Mouse (Mus musculus) cerebellum, postnatal 14 days (tissue): ENCODE results near the gene Fam129b.

Source experiments
- DNase-seq, 2 experiments: peaks; one replicate each; pipeline ENCODE4 v3.0.0; 2021; ENCODE audit warnings: mixed read lengths in 2 of 2

Fam129b gene

DNA sequence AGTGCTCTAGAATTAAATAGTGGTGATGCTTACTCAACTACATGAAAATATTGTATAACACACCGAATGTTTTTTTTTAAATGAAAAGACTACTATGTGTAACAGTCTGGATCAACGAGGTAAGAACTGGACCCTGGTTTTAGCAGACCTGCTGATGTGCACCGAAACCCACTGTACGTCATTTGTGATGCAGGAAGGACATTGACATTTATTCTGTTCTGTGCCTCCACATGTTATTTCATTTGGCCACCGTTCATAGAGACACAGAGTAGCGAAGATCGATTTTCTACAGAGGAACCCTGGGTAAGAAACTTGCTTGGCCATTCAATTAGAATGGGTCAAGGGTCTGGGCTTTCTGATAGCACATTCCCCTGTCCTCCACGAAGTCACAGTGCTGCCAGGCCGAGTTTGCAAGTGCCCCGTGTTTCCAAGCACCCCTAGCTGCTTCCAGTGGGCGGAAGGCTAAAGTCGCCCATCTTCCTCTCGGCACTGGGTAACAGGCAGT lies 90.3 kb downstream of the Fam129b start:
- no peak for DNase-seq

DNA sequence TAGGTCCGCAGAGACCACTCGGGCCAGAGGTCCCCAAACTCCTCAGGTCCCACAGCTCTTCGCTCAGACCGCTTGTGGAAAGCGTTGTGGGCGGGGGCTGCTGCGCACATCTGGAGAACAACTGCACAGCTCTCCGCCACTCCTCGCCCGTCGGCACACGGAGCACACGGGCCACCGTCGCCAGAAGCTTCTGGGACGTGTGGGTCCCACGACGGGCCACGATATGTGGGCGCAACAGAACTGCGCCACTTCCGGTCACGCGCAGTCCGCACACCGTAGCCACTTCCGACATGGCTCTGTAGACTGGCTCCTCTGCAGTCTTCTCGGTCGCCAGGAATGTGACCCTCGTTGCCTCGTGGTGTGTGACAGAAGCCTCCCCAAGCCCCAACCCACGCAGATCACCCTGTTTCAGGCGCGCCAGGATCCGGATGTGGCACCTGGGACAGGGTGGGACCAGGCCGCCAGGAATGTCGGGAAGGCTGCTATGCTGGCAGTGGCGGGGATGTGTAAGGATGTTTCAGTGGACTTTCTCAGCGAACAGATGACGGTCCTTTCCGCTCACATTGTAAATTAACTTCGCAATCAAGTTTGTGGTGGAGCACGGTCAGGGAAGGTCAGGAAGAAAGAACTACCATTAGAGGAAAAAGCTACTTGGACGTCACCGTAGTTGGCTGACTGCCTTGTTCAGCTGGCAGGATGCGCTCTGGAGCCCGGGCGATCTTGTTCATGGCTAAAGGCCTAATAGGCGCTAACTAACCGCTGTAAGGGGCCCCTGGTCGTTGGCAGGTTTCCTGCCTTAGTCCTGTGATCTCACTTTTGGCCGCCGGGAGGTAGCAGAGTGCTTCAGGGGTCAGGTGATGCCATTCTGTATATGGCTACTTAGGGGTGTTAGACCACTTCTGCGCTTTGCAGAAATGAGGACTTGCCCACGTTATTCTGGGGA lies 91.0 kb downstream of the Fam129b start:
- peak; percentile 89 to 92 for DNase-seq

DNA sequence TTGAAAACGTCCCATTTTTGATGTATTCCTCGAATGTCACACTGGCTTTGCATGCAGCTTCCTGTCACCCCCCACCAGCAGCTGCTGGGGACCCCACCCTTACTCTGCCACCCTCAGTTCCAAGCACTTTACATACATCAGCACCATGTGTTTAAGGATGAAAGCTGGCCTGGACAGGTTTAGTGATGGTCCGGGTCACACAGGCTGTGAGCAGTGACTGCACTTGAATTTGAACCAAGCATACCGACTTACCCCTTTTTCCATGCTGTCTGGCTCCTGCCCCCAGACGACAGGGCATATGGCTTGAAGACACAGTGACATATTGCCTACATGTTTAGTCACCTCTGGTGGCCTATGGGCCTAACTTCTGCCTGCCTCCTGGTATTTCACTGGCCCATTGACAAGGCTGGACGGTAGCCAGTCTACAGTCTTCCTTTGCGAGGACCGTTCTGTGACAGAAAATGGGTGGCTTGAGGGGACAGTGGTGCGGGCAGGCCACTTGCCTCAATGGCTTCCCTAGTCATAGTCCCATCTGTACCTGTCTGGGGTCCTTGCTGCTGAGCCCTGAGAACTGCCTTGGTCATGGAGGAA lies 92.2 kb downstream of the Fam129b start:
- DNase-seq: peak in 1 of 2 experiments; percentile 63

DNA sequence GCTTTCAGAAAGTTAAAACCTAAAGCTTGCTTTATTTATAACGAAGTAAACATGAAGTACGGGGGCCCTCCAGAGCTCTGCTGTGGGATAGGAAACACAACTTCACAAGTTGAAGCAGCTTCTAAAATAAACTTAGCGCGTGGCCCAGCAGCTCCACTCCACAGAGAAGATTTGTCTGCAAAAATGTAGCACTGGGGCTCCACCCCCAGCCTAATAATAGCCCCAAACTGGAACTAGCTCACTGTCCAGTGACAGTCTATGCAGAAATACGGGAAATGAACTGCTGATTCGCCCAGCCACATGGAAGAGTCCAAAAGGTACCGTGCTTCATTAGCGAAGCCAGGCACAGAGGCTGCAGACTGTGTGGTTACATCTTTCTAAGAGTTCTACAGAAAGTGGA lies 93.4 kb downstream of the Fam129b start:
- no peak for DNase-seq

DNA sequence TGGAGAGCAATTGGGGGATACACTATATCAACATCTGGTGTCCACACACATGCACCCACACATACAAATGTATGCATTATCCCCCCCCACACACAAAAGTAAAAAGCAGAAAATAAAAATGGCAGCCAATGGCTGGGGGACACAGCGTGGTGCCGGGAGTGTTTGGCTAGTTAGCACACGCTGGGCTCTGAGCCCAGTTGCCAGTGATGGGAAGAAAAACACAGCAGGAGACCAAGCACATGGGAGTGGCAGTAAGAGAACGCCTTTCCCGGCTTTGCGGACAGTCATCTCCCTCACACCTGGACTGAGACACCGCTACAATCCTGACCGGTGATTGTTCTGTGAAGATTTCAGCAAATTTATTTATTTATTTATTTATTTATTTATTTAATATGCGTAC lies 95.3 kb downstream of the Fam129b start:
- peak; percentile 81 to 83 for DNase-seq

DNA sequence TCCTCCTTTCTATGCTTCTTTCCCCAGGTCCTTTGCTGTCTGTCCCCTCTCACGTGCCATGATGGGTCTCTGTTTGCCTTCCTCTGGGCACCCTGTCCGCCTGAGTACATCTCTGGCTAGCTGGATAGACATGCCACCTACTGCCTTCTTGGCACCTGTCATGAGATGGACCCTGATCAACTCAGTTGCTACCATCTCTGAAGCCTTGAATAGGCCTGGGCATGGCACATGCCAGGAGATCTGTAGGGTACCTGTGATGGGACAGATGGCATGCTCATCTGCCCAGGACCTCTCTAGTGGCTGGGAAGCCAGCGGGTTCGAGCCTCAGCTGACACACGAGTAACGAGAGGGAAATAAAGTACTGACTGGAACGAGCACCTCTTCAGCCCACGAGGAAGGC lies 98.3 kb downstream of the Fam129b start:
- peak in 1 of 2 experiments; percentile 59 for DNase-seq
